17 mouse cellular contexts compared by ENCODE assay signal in genomic region chr7:137116246-137116645, GRCm38 (mm10).
"Had no signal": no experiment of that assay in that cellular context is flagged by ENCODE, and none has a peak within 500 bp of the region (broad histone marks: within the 10 kb centered on the region; RNA-seq: fewer than 3 reads in every experiment).

No protein-coding gene starts in this region.

- H3K36me3 ChIP-seq: neural tube, embryonic 12.5 days; neural tube, embryonic 13.5 days; neural tube, embryonic 15.5 days; stomach, embryonic 15.5 days had no signal

- H3K4me2 ChIP-seq: neural tube, embryonic 12.5 days; neural tube, embryonic 13.5 days; neural tube, embryonic 15.5 days; stomach, embryonic 15.5 days had no signal

- DNase-seq: retina, postnatal 1 day; right cerebral cortex, adult 18-20 months; right cerebral cortex, postnatal 14 days; right cerebral cortex, postnatal 25 days; right cerebral cortex, postnatal 4 days; spleen, adult 18-20 months; thymus, adult 18-20 months; thymus, adult 2 months; thymus, postnatal 14 days; thymus, postnatal 25 days; thymus, postnatal 36 days; thymus, postnatal 4 days had no signal

- H3K27me3 ChIP-seq: neural tube, embryonic 12.5 days; neural tube, embryonic 13.5 days; neural tube, embryonic 15.5 days; stomach, embryonic 15.5 days had no signal

- H3K4me1 ChIP-seq: neural tube, embryonic 12.5 days; stomach, embryonic 15.5 days had no signal

- H3K27ac ChIP-seq: neural tube, embryonic 12.5 days; neural tube, embryonic 13.5 days; neural tube, embryonic 15.5 days; stomach, embryonic 15.5 days; stomach, postnatal 0 days had no signal

- H3K9ac ChIP-seq: neural tube, embryonic 12.5 days; neural tube, embryonic 13.5 days; neural tube, embryonic 15.5 days; stomach, embryonic 15.5 days had no signal

- H3K4me3 ChIP-seq: neural tube, embryonic 12.5 days; neural tube, embryonic 13.5 days; neural tube, embryonic 15.5 days; stomach, embryonic 15.5 days had no signal
